Mouse (Mus musculus) neural tube, embryonic 11.5 days (tissue): ENCODE results near the gene Arpc3. TPM values are rescaled to one million over a fixed set of nuclear protein-coding genes. Genes with fewer than 3 reads are reported as not detected.
"Not testable (repeated sequence)": the region's sequence is repeated elsewhere in the genome, so short reads cannot be mapped to it uniquely, and the experiment has no call there.

Source experiments
- ATAC-seq: fragments of 200-750 bp; cut with Nextera tagmentation; 2 replicates; pipeline ENCODE4 v1.8.0; 2017; ENCODE audit warnings: moderate number of reproducible peaks, mild to moderate bottlenecking, moderate TSS enrichment, moderate library complexity; ENCODE audit not compliant: insufficient read depth, low FRiP score, low TSS enrichment
- DNase-seq: peaks from one replicate; pipeline ENCODE4 v3.0.0-alpha.2; 2015; ENCODE audit warnings: low spot score
- H3K27ac ChIP-seq: fragments of 300-500 bp; sonication (generic); 2 replicates; pipeline ENCODE4 v1.5.1; 2014; ENCODE audit warnings: low read depth, mild to moderate bottlenecking, low read length
- H3K27me3 ChIP-seq: fragments of 300-500 bp; sonication (generic); 2 replicates; pipeline ENCODE4 v1.6.1; 2014; ENCODE audit warnings: mild to moderate bottlenecking, low read length, mixed read lengths; ENCODE audit not compliant: control insufficient read depth, insufficient read depth
- H3K36me3 ChIP-seq: fragments of 300-500 bp; sonication (generic); 2 replicates; pipeline ENCODE4 v1.6.1; 2014; ENCODE audit warnings: mild to moderate bottlenecking, low read length, moderate library complexity, mixed read lengths; ENCODE audit not compliant: control insufficient read depth, insufficient read depth
- H3K4me1 ChIP-seq: fragments of 300-500 bp; sonication (generic); 2 replicates; pipeline ENCODE4 v1.6.1; 2014; ENCODE audit warnings: low read length, mixed read lengths; ENCODE audit not compliant: control insufficient read depth, insufficient read depth
- H3K4me2 ChIP-seq: fragments of 300-500 bp; sonication (generic); 2 replicates; pipeline ENCODE4 v1.6.1; 2014; ENCODE audit warnings: low read depth, mild to moderate bottlenecking, moderate library complexity
- H3K4me3 ChIP-seq: fragments of 300-500 bp; sonication (generic); 2 replicates; pipeline ENCODE4 v1.5.1; 2014; ENCODE audit warnings: low read depth, low read length
- H3K9ac ChIP-seq: fragments of 300-500 bp; sonication (generic); 2 replicates; pipeline ENCODE4 v1.6.1; 2014; ENCODE audit warnings: mild to moderate bottlenecking, low read length
- H3K9me3 ChIP-seq: fragments of 300-500 bp; sonication (generic); 2 replicates; pipeline ENCODE4 v1.6.1; 2016; ENCODE audit warnings: low read length; ENCODE audit not compliant: control insufficient read depth
- WGBS: fragments of 180-500 bp; shearing (Covaris S2); extraction: QIAGEN DNeasy Blood & Tissue Kit; methylation state at CpG from one replicate; pipeline ENCODE4 v1.1.7; 2014; 5-methylcytosine and 5-hydroxymethylcytosine counted together
- polyA plus RNA-seq: library from polyadenylated mRNA; unstranded; fragments of >200 nt; fragmentation: Nextera tagmentation; extraction: Ambion mirVana; gene quantifications from 2 replicates; pipeline ENCODE4 v1.2.1, GENCODE M21; 2014

Gene Arpc3
- polyA plus RNA-seq, 1 experiment from 2014 or later, result 67.4 TPM

- Histone ChIP-seq H3K27ac (no peak overlapping the region), H3K4me3 (no peak overlapping the region), H3K36me3 (peaks cover 23% of the 10 kb centered on the region), H3K9ac (no peak overlapping the region), H3K4me2 (no peak overlapping the region), H3K4me1 (no peaks in the 10 kb centered on the region), H3K9me3 (no peaks in the 10 kb centered on the region), H3K27me3 (no peaks in the 10 kb centered on the region)
- WGBS, result 94% methylated on average over 12 of the region's 12 CpGs
- no peak for ATAC-seq
- DNase-seq, result no peak
Measured at GRCm38 (mm10) chr5:122403362-122403761, 11.7 kb downstream of the Arpc3 start.

DNA sequence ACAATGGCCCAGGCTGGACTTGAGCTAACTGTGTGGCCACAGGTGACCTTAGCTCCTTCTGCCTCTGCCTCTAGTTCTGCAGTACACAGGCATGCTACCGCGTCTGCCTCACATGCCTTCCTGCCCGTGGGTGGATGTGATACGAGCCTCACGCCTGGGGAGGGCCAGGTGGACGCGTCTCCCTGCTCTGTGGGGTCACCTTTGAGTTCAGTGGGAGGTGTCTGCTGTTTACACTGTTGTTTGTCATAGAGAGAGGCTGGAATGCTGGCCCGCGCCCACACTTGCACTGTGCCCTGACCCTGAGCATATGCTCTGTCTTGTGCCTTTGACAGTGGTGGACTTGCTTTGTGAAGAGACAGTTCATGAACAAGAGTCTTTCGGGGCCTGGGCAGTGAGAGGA is 13.9 kb downstream of the Arpc3 start:
- DNase-seq, result no peak
- WGBS, result 96% methylated on average over 10 of the region's 10 CpGs

DNA sequence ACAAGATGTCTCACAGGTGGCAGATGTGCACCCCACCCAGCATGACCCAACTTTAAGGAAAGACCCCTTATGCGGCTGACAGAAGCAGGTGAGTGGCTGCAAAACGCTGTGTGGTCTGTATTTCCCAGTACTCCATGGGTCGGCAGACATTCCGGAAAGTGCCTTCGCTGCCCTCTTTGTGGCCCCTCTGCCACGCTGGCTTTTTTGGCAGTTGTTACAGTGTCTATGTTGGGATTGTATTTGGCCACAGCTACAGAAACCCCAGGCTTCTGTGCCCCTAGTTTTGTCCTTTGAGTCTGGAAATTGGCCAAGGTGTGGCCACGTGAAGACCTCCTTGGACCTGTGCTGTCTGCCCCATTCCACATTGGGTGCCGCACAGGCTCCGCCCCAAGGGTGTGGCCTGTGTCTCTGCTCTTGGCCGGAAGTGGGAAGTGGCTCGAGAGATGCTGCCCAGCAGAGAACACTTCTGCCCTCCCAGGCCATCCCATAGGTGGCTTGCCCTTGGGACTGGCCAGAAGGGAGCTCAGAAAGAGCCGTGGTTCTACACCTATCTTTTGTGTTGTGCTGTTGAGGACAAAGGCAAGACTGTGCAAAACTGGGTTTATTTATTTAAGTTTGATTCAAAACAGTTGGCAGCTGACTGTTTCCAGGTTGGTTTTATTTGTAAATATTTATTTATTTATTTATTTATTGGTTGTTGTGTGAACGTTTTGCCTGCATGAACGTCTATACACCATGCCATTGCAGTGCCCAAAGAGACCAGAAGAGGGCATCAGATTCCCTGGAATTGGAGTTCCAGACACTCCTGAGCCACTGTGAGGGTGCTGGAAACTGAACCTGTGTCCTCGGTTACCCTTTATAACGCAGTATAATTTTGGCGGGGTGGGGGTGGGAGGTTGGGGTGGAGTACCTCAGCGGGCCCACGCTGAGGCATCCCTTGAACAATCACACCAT is 18.3 kb downstream of the Arpc3 start:
- Histone ChIP-seq H3K27me3 (no peaks in the 10 kb centered on the region), H3K27ac (no peak overlapping the region), H3K9ac (no peak overlapping the region), H3K4me3 (no peak overlapping the region), H3K4me1 (no peaks in the 10 kb centered on the region), H3K4me2 (no peak overlapping the region), H3K9me3 (no peaks in the 10 kb centered on the region), H3K36me3 (peaks cover 10% of the 10 kb centered on the region)
- WGBS, result 90% methylated on average over 19 of the region's 19 CpGs
- no peak for DNase-seq
- ATAC-seq, result no peak

More for the DNA sequence above, 13.9 kb downstream of the Arpc3 start:
- Histone ChIP-seq H3K27me3 (no peaks in the 10 kb centered on the region), H3K4me3 (no peak overlapping the region), H3K4me1 (no peaks in the 10 kb centered on the region), H3K27ac (no peak overlapping the region), H3K36me3 (peaks cover 23% of the 10 kb centered on the region), H3K9me3 (no peaks in the 10 kb centered on the region), H3K9ac (no peak overlapping the region), H3K4me2 (no peak overlapping the region)
- ATAC-seq, result no peak

DNA sequence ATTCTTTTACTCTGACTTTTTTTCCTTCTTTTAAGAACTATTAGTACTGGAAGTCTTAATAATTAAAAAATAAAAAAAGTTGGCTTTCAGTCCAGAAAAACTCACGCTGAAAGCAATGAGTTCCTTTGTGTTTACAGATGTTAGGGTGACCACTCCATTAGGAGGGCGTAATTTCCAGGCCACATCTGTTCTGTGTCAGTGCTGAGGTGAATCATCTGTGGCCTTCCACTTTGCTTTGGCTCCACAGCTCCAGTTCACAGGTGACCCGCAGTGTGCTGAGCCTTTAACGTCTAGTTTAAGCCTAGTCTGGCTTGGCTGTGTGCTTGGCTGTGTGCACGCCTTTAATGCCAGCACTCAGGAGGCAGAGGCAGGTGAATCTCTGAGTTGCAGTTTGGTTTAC is 20.2 kb downstream of the Arpc3 start:
- no peaks in the 10 kb centered on the region for H3K9me3 ChIP-seq
- H3K27ac ChIP-seq, result no peak overlapping the region
- H3K36me3 ChIP-seq, result peaks cover 3% of the 10 kb centered on the region; the same call in 1 of the 2 replicates
- 82% methylated on average over 5 of the region's 5 CpGs for WGBS
- no peak overlapping the region for H3K9ac ChIP-seq
- H3K27me3 ChIP-seq, result no peaks in the 10 kb centered on the region
- DNase-seq, result no peak
- no peak for ATAC-seq
- H3K4me2 ChIP-seq, result no peak overlapping the region
- H3K4me1 ChIP-seq, result no peaks in the 10 kb centered on the region
- H3K4me3 ChIP-seq, result no peak overlapping the region

- H3K27ac ChIP-seq, result no peak overlapping the region
- DNase-seq, result no peak
- no peaks in the 10 kb centered on the region for H3K4me1 ChIP-seq
- H3K27me3 ChIP-seq, result no peaks in the 10 kb centered on the region
- no peaks in the 10 kb centered on the region for H3K36me3 ChIP-seq
- no peak overlapping the region for H3K4me3 ChIP-seq
- H3K9ac ChIP-seq, result no peak overlapping the region
- ATAC-seq, result no peak
- H3K9me3 ChIP-seq, result no peaks in the 10 kb centered on the region
- 60% methylated on average over 6 of the region's 6 CpGs for WGBS
- no peak overlapping the region for H3K4me2 ChIP-seq
Measured at GRCm38 (mm10) chr5:122412826-122413225, 21.1 kb downstream of the Arpc3 start.

GRCm38 (mm10) chr5:122414351-122414750 is 22.7 kb downstream of the Arpc3 start:
- no peaks in the 10 kb centered on the region for H3K9me3 ChIP-seq
- no peak for DNase-seq
- H3K27me3 ChIP-seq, result no peaks in the 10 kb centered on the region
- no peak overlapping the region for H3K27ac ChIP-seq
- ATAC-seq, result no peak
- no peak overlapping the region for H3K4me3 ChIP-seq
- no peaks in the 10 kb centered on the region for H3K4me1 ChIP-seq
- no peak overlapping the region for H3K9ac ChIP-seq
- WGBS, result 94% methylated on average over 5 of the region's 5 CpGs
- no peak overlapping the region for H3K4me2 ChIP-seq
- no peaks in the 10 kb centered on the region for H3K36me3 ChIP-seq

- DNase-seq, result no peak
- Histone ChIP-seq H3K27me3 (no peaks in the 10 kb centered on the region), H3K4me2 (no peak overlapping the region), H3K9me3 (no peaks in the 10 kb centered on the region), H3K4me3 (no peak overlapping the region), H3K27ac (no peak overlapping the region), H3K36me3 (no peaks in the 10 kb centered on the region), H3K4me1 (no peaks in the 10 kb centered on the region), H3K9ac (no peak overlapping the region)
- no peak for ATAC-seq
- WGBS, result 89% methylated on average over 12 of the region's 12 CpGs
Measured at GRCm38 (mm10) chr5:122415465-122415864, 23.8 kb downstream of the Arpc3 start.

DNA sequence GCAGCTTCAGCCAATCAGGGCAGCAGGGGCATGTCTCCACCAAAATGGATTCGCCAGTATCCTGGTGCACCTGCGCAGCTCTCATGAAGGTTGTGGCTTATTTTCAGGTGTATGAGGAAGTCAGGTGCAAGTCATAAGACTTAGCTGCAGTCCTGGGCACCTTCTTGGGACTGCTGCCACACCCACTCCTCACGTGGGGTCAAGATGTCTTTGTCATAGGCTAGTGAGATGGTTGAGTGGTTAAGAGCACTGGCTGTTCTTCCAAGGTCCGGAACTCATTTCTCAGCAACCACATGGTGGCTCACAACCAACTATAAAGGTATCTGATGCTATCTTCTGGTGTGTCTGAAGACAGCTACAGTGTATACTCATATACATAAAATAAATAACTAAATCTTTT is 29.0 kb downstream of the Arpc3 start:
- ATAC-seq, H3K9ac ChIP-seq, H3K4me3 ChIP-seq, H3K9me3 ChIP-seq, H3K4me1 ChIP-seq, H3K27me3 ChIP-seq, H3K4me2 ChIP-seq, H3K36me3 ChIP-seq, H3K27ac ChIP-seq, DNase-seq: not testable (repeated sequence)
- WGBS, result 66% methylated on average over 4 of the region's 4 CpGs
